Mouse (Mus musculus): ENCODE measurements around the gene Txnrd2.

Txnrd2 gene

DNA sequence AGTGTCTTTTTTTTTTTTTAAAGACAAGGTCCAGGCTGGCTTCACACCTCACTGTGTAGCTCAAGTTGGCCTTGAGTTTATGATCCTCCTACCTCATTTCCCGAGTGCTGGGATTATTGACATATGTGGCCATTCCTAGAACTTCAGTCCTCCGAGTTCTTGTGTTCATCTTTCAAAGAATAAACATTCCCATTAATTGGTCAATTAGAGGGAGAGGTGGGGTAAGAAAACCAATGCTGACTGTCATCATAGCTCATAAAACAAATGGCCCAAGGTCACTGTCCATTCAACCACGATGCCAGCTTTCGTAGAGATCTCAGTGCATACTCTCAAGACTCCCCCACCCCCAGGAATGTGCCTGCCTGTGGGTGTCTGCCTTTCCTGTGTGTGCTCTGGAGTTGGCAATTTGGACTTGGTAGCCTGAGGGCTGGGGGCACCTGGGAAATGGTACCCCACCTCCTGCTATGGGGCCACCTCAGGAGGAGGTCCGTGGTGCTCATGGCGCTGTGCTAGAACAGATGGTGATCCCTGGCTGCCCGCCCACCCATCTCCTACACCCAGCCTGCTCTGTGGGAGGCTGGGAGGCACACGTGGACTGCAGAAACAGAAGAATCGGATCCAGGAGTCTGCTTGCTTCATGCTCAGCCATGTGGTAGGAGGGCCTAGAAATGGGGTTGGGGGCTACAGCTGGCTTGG, 25.4 kb downstream of the Txnrd2 start:
- no peak for DNase-seq (ENCODE audit: low read depth, low spot score)

DNA sequence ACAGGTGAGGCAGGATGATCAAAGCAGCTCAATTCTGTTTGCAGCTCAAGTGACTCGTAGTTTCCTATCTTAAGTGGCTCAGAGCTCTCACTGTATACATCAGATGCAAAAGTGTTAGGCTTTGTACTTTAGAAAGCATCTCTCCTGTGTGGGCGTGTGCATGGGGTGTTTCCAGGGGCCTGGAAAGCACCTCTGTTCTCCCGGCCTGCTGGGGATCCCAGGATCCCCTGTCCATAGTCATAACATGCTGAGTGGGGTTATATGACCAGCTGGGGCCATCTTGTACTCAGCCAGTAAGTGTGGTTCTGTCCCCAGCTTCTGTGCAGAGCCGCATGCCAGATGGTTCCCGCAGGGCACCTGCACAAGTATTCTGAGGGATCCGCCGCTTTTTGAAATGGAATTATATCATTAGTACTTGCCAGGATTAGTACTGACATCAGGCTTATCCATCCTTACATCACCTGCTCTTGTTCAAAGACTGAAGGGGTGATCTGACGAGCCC, 26.2 kb downstream of the Txnrd2 start:
- DNase-seq (ENCODE audit: low read depth, low spot score) = no peak

DNA sequence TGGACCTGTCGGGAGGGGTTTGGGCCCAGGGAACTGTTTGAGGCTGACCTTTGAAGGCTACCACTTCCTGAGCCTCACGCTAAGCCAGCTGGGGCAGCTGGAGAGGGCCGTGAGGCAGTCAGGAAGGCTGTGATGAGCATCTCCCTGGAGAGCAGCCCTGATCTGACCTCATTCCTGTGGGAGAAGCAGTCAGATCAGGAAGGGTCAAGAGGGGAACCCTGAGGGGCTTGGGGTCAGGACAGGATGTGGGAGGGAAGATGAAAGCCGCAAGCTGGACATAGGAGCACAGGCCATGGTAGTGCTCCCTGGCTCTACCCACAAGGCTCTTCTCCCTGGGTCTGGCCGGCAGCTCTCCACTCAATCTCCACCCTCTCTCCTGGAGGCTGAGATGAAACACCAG, 27.7 kb downstream of the Txnrd2 start:
- no peak for DNase-seq (ENCODE audit: low read depth, low spot score)

DNA sequence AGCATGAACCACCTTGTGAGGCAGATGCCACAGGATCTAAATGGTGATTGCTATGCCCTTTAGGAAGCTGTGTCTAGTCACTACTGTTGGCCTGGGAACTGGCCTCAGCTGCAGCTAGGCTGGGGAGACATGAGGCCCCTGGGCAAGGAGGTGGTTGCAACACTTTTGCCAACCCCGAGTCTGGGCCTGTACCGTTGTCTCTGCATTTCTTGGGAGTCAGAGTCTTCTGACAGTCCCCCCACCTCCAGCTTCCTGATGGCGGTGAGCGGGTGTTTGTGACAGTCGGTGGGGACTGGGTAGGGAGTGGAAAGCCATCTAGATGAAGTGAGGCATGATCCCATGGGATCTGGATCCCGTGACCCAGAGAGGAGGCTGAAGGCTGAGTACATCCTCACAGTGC, 29.2 kb downstream of the Txnrd2 start:
- DNase-seq (ENCODE audit: low read depth, low spot score) = no peak

DNA sequence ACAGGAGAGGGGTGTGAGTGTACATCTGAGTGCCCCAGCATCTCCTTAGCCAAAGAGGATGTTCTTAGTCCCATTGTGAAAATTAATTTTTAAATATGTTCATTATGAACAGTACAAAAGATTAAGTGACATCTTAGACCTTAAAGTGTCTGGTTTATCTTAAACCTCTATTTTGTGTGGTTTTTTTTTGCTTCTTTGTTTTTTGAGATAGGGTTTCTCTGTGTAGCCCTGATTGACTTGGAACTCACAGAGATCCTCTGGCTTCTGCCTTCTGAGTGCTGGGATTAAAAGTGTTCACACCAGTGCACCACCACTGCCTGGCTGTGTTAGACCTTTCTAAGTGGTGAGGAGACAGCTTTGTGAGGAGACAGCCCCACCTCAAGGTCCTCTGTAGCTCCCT, 32.5 kb downstream of the Txnrd2 start:
- DNase-seq (ENCODE audit: low read depth, low spot score) = no peak

DNA sequence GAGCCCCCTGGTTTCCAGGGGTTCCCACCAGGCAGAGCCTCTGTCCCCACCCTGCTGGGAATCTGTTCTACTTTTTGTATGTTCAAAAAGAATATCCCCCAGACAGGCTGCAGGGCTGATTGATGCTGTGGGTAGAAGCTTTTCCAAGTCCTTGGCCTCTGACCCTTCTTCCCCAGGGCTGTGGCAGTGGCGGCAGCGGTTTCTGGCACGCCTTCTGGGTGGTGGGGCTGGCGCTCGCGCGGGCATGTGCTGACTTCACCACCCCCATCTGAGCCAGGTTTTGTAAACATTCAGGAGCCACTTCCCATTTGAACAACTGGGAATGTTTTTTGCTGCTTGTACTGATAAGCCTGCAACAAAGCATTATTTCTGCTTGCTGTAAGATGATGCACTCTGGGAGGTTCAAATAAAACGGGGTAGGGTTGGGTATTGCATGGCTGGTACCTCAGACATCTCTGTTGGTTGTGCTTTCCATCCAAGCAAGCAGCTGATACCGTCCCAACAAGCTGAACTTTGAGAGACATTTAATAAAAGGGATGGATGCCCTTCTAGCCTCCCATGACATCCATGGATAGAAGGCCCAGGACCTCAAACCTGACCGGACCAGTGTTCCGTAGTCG, 33.3 kb downstream of the Txnrd2 start:
- no peak for DNase-seq (ENCODE audit: low read depth, low spot score)

DNA sequence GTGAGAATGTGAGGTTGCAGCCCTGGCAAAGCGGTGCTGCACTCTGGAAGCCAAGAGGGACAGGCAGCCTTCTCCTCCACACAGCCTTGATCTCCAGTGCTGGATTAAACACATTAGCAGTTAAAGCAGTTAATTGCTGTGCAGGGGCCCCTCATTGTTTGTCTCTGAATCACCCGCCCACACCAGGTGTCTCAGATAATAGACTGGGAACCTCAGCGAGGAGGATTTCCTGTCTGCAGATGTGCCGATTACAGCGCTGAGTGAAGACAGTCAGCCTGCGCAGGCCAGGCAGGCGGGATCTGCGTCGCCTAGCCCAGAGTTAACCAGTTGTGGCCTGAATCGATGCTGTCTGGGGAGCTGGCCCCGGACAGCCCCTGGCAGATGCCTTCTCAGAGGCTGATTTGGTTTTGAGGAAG, 33.8 kb downstream of the Txnrd2 start:
- DNase-seq (ENCODE audit: low read depth, low spot score) = peak; percentile 92

DNA sequence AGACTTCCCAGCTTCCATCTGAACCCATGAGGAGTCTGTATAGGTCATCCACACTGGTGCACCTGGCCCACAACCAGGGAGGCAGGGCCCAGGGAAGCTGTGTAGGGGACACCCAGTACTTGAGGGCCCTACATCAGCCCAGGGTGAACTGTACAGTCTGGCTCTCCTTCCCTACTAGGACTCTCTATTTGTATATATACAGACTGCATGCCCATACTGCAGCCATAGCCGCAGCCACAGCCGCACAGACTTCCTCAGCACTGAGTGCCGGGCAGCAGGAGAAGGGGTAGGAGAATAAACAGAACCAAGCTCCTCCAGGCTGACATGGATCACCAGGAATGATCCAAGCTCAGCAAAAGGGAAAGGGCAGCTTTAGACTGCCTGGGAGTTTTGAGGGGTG, 34.6 kb downstream of the Txnrd2 start:
- DNase-seq (ENCODE audit: low read depth, low spot score) = no peak

DNA sequence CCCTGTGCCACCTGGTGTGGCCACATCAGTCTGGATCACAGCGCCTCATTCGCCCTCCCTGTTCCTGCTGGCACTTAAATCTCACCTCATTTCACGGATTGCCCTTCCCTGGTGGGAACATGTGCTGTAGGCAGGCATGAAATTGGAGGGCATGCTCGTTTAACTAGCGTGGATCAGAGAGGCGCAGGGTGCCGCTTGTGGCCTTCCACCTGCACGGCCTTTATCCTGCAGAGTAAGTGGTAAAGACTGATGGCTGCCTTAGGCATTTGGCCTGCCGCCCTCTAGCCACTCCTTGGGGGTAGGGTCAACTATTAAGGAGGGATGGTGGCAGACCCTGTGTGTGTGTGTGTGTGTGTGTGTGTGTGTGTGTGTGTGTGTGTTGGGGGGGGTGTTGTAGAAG, 35.8 kb downstream of the Txnrd2 start:
- no peak for DNase-seq (ENCODE audit: low read depth, low spot score)

DNA sequence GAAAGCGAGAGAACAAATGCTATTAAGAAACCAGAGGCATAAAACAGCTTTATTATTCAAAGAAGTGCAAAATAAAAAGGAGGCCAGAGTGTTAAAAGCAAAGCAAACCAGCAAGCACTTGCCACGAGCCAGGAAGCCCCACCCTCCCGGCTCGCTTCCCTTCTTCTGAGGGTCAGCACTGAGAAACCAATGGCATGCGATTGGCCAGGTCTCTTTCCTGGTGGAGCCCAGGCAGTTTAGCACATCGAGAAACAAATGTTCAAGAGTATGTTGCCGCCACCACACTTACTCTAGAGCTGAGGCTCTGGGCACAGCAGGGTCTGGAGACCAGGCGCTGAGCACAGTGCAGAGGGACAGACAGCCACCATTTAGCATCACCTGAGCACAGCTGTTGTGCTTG, 36.4 kb downstream of the Txnrd2 start:
- no peak for DNase-seq (ENCODE audit: low read depth, low spot score)

DNA sequence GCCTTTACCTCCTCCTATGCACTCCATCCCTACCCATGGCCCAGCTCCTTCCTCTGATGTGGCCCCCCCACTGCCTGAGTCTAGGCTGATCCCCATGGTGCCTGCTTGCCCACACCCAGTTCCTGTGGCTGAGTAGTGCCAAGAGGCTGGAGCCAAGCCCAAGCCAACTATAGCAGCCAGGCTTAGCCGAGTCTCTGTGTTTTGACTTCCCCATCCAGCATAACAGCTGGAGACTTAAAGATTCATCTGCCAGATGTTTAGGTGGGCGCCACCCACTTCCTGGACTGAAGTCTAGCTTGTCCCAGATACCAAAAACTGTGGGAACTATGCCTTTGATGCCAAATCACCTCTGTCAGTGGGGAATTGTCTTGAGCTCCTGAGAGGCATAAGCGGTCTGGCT, 38.1 kb downstream of the Txnrd2 start:
- no peak for DNase-seq (ENCODE audit: low read depth, low spot score)

DNA sequence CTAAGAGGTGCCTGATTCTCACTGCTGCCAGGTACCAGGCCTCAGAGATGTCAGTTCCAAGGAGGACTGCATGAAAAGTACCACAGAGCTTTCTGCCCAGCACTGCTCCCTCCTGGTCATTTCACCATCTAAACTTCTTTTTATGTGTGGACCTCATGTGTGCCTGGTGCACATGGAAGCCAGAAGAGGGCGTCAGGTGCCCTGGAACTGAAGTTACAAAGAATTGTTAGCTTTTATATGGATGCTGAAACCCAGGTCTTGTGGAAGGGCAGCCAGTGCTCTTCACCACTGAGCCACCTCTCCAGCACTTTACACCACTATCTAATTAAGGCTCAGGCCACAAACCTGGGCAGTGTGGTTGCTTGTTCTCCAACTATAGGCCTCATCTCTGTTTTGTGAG, 44.6 kb downstream of the Txnrd2 start:
- DNase-seq (ENCODE audit: low read depth, low spot score) = peak; percentile 37

DNA sequence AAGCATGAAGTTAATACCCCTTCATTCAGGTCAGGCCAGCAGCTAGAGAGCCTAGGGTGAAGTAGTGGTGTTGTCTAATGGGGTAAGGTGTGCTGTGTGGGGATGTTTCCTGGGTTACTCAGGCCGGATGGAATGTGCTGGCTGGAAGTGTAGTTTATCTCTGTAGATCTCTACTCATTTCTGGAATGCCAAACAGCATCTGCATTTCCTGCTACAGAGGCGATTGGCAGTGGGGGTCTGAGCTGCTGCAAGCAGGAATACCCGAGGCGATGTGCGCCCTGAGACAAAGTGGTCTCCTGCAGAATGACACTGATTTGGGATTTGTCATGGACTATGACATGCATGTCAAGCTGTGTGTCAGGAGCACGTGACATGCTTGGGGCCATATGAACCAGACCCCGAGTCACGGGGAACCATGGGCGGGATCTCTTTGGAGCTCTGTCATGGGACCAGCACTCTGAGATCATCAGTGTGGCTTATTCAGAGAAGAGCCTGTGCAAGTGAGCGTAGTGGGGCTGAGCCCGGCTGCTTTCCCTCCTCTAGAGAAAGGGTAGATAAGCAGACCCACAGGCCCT, 45.3 kb downstream of the Txnrd2 start:
- DNase-seq (ENCODE audit: low read depth, low spot score) = peak; percentile 79

DNA sequence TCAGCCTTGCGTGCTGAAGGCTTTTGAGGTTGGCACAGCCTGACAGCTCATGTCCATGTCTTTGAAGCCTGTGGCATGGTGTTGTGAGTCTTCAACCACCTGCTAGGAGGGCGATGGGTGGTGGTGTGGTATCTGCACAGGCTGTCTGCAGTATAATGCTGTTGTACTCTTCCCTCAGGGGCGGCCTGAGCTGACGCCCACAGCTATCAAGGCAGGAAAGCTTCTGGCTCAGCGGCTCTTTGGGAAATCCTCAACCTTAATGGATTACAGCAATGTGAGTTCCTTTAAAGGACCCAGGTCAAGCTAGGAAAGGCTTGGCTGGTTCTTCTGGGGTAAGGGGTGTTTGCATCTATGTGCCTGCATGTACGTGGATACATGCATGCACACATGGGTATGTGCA, 45.8 kb downstream of the Txnrd2 start:
- no peak for DNase-seq (ENCODE audit: low read depth, low spot score)

DNA sequence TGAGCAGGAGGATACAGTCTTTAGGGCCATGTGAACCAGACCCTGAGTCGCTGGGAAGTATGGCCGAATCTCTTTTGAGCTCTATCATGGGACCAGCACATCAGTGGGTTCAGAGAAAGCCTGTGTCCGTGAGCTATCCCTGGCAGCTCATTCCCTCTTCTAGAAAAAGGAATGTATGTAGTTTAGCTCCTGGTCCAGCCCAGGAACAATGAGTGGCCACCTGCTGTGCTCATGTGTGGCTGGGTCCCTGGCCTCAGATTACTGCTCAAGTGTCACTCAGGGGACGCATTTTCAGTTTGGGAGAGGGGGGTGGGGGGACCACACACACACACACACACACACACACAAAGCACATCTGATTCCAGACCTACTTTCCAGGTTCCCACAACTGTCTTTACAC, 46.2 kb downstream of the Txnrd2 start:
- DNase-seq (ENCODE audit: low read depth, low spot score) = peak; percentile 35

DNA sequence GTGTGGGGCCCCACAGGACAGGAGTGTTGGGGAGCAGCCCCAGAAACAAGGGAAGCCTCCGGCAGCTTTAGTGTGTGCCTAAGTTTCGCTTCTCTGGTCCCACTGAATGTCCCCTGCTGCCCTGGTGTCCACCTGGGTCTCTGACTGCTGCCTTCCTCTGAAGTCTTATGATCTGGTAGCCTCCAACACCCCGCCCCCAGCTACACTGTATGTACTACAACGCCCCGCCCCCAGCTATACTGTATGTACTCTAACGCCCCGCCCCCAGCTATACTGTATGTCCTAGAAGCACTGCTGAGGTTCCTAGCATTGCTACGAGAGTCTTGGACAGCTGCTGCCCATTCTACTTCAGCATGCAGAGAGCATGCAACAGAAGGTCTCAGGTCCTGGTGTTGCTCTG, 46.8 kb downstream of the Txnrd2 start:
- peak; percentile 46 for DNase-seq (ENCODE audit: low read depth, low spot score)

DNA sequence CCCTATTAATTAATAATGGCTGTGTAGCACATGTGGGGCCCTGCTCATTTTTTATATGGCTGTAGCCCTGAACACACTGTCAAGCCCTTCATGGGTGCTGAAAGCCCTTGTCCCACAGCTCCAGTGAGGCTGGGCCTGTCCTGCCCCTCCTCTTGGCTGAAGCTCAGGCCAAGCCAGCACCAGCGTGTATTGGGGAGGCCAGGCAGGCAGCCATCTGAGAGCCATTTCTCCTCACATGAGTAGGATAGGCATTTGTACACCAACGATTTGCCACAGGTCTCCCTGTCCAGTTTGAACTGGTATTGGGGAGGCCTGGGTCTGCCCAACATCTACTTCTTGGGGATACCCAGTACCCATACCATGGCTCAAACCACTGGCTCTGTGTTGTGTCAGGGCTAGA, 47.8 kb downstream of the Txnrd2 start:
- no peak for DNase-seq (ENCODE audit: low read depth, low spot score)

DNA sequence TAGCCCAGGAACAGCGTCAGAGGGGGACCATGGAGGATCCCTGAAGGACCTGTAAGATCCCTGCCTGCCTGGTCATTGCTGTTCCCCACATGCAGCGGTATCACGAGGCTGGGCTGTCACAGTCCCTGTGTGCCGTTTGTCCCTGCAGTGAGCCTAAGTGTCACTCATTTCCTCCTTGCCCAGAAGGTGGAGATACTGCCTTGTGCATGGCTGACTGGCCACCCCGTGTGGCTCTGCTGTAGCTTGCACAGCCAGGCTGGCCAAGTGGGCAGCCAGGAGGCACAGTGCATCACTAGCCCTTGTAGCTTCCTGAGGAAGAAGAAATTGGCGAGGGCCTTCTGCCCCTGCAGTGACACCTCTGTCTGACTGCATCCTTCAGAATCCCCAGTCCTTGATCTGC, 51.8 kb downstream of the Txnrd2 start:
- DNase-seq (ENCODE audit: low read depth, low spot score) = no peak

DNA sequence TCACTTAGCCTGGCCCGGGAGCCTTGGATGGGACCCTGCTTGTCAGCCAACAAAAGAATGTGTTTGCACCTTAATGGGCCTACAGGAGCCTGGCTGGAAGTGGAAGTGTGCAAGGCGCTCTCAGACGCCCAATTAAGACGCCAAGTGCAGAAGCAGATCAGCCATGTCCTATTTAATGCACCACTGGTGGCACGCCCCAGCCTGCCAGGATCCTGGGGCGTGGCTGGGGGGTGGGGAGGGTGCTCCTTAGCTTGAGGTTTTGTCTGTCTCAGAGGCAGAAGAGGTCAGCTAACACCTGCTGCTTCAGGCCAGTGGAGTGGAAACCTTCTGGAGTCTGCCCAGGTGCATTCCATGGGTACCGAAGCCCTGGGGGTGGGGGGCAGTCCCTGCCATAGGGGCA, 53.5 kb downstream of the Txnrd2 start:
- peak; percentile 66 for DNase-seq (ENCODE audit: low read depth, low spot score)

DNA sequence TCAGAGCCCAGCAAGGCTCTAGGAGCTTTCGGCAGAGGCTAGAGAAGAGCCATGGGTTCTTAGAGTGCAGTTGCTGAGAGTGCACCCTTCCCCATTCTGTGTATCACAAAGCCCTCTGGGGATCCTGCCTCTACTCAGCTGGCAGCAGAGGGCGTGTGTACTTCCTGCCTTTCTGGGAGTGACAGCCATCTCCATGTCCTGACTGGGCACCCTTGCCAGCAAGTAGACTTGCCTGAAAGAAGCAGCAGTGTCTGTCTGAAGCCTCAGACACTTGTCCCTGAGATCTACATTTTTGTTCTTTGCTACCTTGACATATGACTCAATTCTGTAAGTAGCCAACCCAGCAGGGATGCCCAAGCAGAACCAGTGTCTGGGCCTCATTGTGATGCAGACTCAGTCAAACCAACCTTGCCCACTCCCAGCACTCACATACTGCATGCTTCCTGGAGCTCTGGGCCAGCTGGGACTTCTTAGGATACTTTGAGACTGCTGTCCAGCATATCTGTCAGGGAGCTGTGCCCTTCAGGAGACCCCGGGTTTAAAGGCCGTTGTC, 54.8 kb downstream of the Txnrd2 start:
- DNase-seq (ENCODE audit: low read depth, low spot score) = no peak

DNA sequence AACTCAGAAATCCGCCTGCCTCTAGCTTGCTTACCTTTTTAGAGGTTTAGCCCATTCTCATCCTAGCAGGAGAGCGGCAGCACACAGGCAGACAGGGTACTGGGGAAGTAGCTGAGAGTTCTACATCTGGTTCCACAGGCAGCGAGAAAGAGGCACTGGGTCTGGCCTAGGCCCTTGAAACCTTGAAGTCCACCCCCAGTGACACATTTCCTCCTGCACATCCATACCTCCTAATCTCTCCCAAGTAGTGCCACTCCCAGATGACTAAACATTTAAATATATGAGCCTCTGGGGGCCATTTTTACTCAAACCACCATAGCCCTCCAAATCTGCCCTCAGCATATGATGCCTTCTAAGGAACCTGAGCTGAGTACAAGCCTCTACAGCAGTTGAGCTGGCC, 56.2 kb downstream of the Txnrd2 start:
- no peak for DNase-seq (ENCODE audit: low read depth, low spot score)

DNA sequence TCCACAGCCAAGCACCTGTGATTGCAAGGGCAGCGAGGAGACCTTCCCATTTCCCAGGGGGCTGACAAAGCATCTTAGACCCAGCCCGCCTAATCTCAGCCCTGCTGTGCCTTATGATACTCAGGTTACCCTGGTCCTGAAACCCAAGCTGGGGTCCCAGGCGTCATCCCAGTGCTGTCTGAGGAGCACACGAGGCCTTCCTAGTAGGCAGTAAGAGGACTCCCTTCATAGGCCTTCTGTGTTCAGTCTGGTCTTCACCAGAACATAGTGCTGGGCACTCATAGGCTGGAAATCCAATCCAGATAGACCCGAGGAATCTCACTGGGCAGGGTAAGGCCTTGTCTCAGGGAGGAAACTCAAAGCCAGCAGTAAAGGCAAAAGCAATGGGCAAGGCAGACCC, 57.7 kb downstream of the Txnrd2 start:
- no peak for DNase-seq (ENCODE audit: low read depth, low spot score)

DNA sequence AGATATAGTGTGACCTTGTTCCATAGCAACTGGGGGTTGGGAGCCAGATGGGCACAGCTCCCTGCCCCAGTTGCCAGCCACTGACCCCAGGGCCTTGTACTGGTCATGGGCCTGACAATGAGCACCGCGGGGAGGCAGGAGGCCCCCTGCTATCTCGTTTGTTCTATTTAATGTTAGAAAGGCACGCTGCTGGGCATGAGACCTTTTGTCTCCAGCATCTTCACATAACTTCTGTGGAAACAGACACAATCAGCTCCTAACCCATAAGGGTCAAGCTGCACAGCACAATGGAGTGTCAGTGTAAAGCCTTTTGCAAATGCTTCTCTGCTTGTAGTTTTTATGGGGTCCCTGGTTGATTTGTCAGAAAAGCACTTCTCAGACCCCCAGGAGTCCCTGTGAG, 58.2 kb downstream of the Txnrd2 start:
- DNase-seq (ENCODE audit: low read depth, low spot score) = no peak
